Comparison of ENCODE assay signal across 9 mouse cellular contexts in genomic region chr7:30532931-30533330, GRCm38 (mm10). TPM values are rescaled to one million over a fixed set of nuclear protein-coding genes. Genes with fewer than 3 reads are reported as not detected.
DNase-seq lines count a peak whose midpoint lies in the region; ATAC-seq lines count a peak whose summit lies in the region.
"Had no signal": no experiment of that assay in that cellular context is flagged by ENCODE, and none has a peak within 500 bp of the region (broad histone marks: within the 10 kb centered on the region; RNA-seq: fewer than 3 reads in every experiment).

No protein-coding gene starts in this region.

- peak overlapping the region; percentile 19; the same call in 1 of the 2 replicates for H3K9ac ChIP-seq in heart, embryonic 15.5 days
- H3K9ac ChIP-seq in stomach, embryonic 15.5 days = no peak overlapping the region
- H3K9ac ChIP-seq: liver, embryonic 13.5 days had no signal

- ATAC-seq in heart, embryonic 15.5 days (replicated peaks; ENCODE audit: insufficient number of reproducible peaks, insufficient read depth, low FRiP score, low read depth) = 0 out of 2 replicates have a peak, but pooled peaks have one; percentile 15
- ATAC-seq in stomach, embryonic 15.5 days (ENCODE audit: insufficient read depth, low FRiP score, low read depth) = no peak

- no peak overlapping the region; the same call in 1 of the 2 replicates for H3K4me3 ChIP-seq in heart, embryonic 15.5 days
- no peak overlapping the region for H3K4me3 ChIP-seq in stomach, embryonic 15.5 days (replicated peaks)

- H3K27ac ChIP-seq in heart, embryonic 15.5 days = no peak overlapping the region
- H3K27ac ChIP-seq in stomach, embryonic 15.5 days = no peak overlapping the region
- H3K27ac ChIP-seq: liver, embryonic 13.5 days had no signal

- DNase-seq in gastrocnemius, postnatal 14 days = peak; percentile 35
- DNase-seq in gastrocnemius, postnatal 10 days = no peak
- peak; percentile 61 for DNase-seq in adipocyte (ENCODE audit: low spot score)
- peak; percentile 80 for DNase-seq in kidney, postnatal 14 days
- no peak for DNase-seq in ovary, postnatal 36 days (ENCODE audit: low spot score)
- no peak for DNase-seq in urinary bladder, postnatal 14 days (ENCODE audit: low spot score)
- DNase-seq: liver, embryonic 13.5 days had no signal

- intact Hi-C loops in gastrocnemius, postnatal 14 days (cut with DNase I; ENCODE audit: low total_unique reads) = no loop called here

- H3K27me3 ChIP-seq in heart, embryonic 15.5 days = 0 out of 2 replicates have a peak, but pooled peaks cover 5% of the 10 kb centered on the region
- H3K27me3 ChIP-seq in stomach, embryonic 15.5 days (replicated peaks) = no peaks in the 10 kb centered on the region
- H3K27me3 ChIP-seq: liver, embryonic 13.5 days had no signal

- no peaks in the 10 kb centered on the region for H3K9me3 ChIP-seq in heart, embryonic 15.5 days (replicated peaks)
- no peaks in the 10 kb centered on the region for H3K9me3 ChIP-seq in stomach, embryonic 15.5 days
- H3K9me3 ChIP-seq: liver, embryonic 13.5 days had no signal

- 34% methylated on average over 8 of the region's 8 CpGs for WGBS in heart, embryonic 15.5 days
- 51% methylated on average over 8 of the region's 8 CpGs for WGBS in stomach, embryonic 15.5 days

- H3K4me2 ChIP-seq in heart, embryonic 15.5 days = peak overlapping the region; percentile 89
- H3K4me2 ChIP-seq in stomach, embryonic 15.5 days = 0 out of 2 replicates have a peak overlapping the region, but pooled peaks have one; percentile 96

- peaks cover 41% of the 10 kb centered on the region for H3K36me3 ChIP-seq in heart, embryonic 15.5 days
- peaks cover 35% of the 10 kb centered on the region for H3K36me3 ChIP-seq in stomach, embryonic 15.5 days

- peaks cover 34% of the 10 kb centered on the region for H3K4me1 ChIP-seq in heart, embryonic 15.5 days (replicated peaks)
- peaks cover 15% of the 10 kb centered on the region; the same call in 1 of the 2 replicates for H3K4me1 ChIP-seq in stomach, embryonic 15.5 days

RNA-seq across cellular contexts. Expression of gene Arhgap33, which starts 1.9 kb away (rescaled TPM):
- 1 to 10 TPM in 1 of 2 experiments, under 1 TPM in 1; 0.98 to 2.4 TPM for total RNA-seq in gastrocnemius, postnatal 14 days (2021)
- 1 to 10 TPM; 3.2 to 4.8 TPM for total RNA-seq in gastrocnemius, postnatal 10 days (2021)
- polyA plus RNA-seq in heart, embryonic 15.5 days (2015; fragmentation: Nextera tagmentation; extraction: Ambion mirVana) = 6.2 and 8.1 TPM in 2 replicates
- polyA plus RNA-seq in stomach, embryonic 15.5 days (2015; fragmentation: Nextera tagmentation; extraction: Ambion mirVana) = 7.3 and 8.7 TPM in 2 replicates

RNA-seq across cellular contexts. Expression of gene Hspb6, which starts 19.0 kb away (rescaled TPM):
- total RNA-seq in gastrocnemius, postnatal 14 days (2021) = 100 to 1,000 TPM; 455 to 476 TPM
- total RNA-seq in gastrocnemius, postnatal 10 days (2021) = 100 to 1,000 TPM; 304 to 323 TPM
- 155 and 176 TPM in 2 replicates for polyA plus RNA-seq in heart, embryonic 15.5 days (2015; fragmentation: Nextera tagmentation; extraction: Ambion mirVana)
- 49.6 and 51.0 TPM in 2 replicates for polyA plus RNA-seq in stomach, embryonic 15.5 days (2015; fragmentation: Nextera tagmentation; extraction: Ambion mirVana)

RNA-seq across cellular contexts. Expression of gene Proser3, which starts 19.2 kb away (rescaled TPM):
- 1 to 10 TPM; 3.9 to 4.8 TPM for total RNA-seq in gastrocnemius, postnatal 14 days (2021)
- total RNA-seq in gastrocnemius, postnatal 10 days (2021) = 1 to 10 TPM; 3.8 to 6.2 TPM
- 8.0 and 9.4 TPM in 2 replicates for polyA plus RNA-seq in heart, embryonic 15.5 days (2015; fragmentation: Nextera tagmentation; extraction: Ambion mirVana)
- polyA plus RNA-seq in stomach, embryonic 15.5 days (2015; fragmentation: Nextera tagmentation; extraction: Ambion mirVana) = 11.1 and 13.5 TPM in 2 replicates

RNA-seq across cellular contexts. Expression of gene Lin37, which starts 26.7 kb away (rescaled TPM):
- total RNA-seq in gastrocnemius, postnatal 14 days (2021) = 1 to 10 TPM; 8.4 to 9.1 TPM
- total RNA-seq in gastrocnemius, postnatal 10 days (2021) = 10 to 100 TPM; 11.0 to 16.3 TPM
- polyA plus RNA-seq in heart, embryonic 15.5 days (2015; fragmentation: Nextera tagmentation; extraction: Ambion mirVana) = 32.7 and 33.1 TPM in 2 replicates
- polyA plus RNA-seq in stomach, embryonic 15.5 days (2015; fragmentation: Nextera tagmentation; extraction: Ambion mirVana) = 55.0 and 66.3 TPM in 2 replicates

RNA-seq across cellular contexts. Expression of gene U2af1l4, which starts 30.2 kb away (rescaled TPM):
- 10 to 100 TPM; 49.6 to 50.1 TPM for total RNA-seq in gastrocnemius, postnatal 14 days (2021)
- total RNA-seq in gastrocnemius, postnatal 10 days (2021) = 10 to 100 TPM; 56.3 to 57.5 TPM
- 90.0 and 97.8 TPM in 2 replicates for polyA plus RNA-seq in heart, embryonic 15.5 days (2015; fragmentation: Nextera tagmentation; extraction: Ambion mirVana)
- 82.5 and 85.7 TPM in 2 replicates for polyA plus RNA-seq in stomach, embryonic 15.5 days (2015; fragmentation: Nextera tagmentation; extraction: Ambion mirVana)

Comparison
In these comparisons a context has a peak if more than half of its experiments do, and no peak if none do; other contexts are left out.
1. DNase-seq: peak in gastrocnemius, postnatal 14 days (single experiment), adipocyte (single experiment) and kidney, postnatal 14 days (single experiment); none in gastrocnemius, postnatal 10 days (single experiment), ovary, postnatal 36 days (single experiment) and urinary bladder, postnatal 14 days (single experiment).